Mouse (Mus musculus) heart, postnatal 36 days (tissue): Measurements from ENCODE around the gene Crybg3. TPM values are rescaled to one million over a fixed set of nuclear protein-coding genes. Genes with fewer than 3 reads are reported as not detected.
A peak's percentile ranks its signal among the peaks of the same experiment; 100 is the strongest.

Experiments used
- DNase-seq, 2 experiments: peaks; one replicate each; pipeline ENCODE4 v3.0.0; 2021 to 2022
- intact Hi-C: fragments of 180-260 bp; cut with DNase I; formaldehyde crosslinking; loops from one replicate; pipeline ENCODE4 v1.15.1; 2025
- total RNA-seq, 2 experiments: library from RNA; stranded (reverse); gene quantifications; 2 replicates each; pipeline ENCODE4 v1.2.3; 2021

Gene Crybg3
- total RNA-seq, 2 experiments from 2014 or later: 65.4 to 90.1 TPM

- no peak for DNase-seq
- intact Hi-C loops: no loop called here
Measured at GRCm38 (mm10) chr16:59541382-59541781, 59.4 kb downstream of the Crybg3 start.

GRCm38 (mm10) chr16:59540944-59541343 lies 59.8 kb downstream of the Crybg3 start:
- intact Hi-C loops: no loop called here
- DNase-seq: no peak

DNA sequence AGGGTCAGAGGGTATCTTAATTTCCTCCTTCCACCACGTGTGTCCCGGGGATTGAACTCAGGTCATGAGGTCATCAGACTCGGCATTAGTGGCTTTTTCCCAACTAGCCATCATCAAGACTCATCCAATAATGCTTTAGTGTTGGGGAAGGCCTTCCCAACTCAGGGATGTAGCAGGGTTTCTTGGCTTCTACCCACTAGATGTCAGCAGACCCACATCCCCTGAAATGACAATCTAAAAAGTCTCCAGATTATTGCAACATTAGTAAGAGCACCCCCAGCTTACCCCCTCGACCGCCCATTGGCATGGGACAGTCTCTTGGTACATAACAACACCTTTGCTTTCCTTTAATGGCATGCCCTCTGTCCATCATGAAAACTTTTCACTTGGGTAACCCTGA lies 65.1 kb downstream of the Crybg3 start:
- no peak for DNase-seq
- intact Hi-C loops: loop anchor here (2.0 kb wide), 1 partner anchor 81 kb away; no protein-coding TSS in a partner anchor

GRCm38 (mm10) chr16:59534349-59534748 lies 66.4 kb downstream of the Crybg3 start:
- intact Hi-C loops: loop anchor here (2.0 kb wide), 1 partner anchor 82 kb away; no protein-coding TSS in a partner anchor
- DNase-seq: peak in 1 of 2 experiments; percentile 38

GRCm38 (mm10) chr16:59532561-59532960 lies 68.2 kb downstream of the Crybg3 start:
- DNase-seq: no peak
- intact Hi-C loops: no loop called here

GRCm38 (mm10) chr16:59531243-59531642 lies 69.5 kb downstream of the Crybg3 start:
- DNase-seq: no peak
- intact Hi-C loops: no loop called here

- intact Hi-C loops: no loop called here
- no peak for DNase-seq
Measured at GRCm38 (mm10) chr16:59529570-59529969, 71.2 kb downstream of the Crybg3 start.

DNA sequence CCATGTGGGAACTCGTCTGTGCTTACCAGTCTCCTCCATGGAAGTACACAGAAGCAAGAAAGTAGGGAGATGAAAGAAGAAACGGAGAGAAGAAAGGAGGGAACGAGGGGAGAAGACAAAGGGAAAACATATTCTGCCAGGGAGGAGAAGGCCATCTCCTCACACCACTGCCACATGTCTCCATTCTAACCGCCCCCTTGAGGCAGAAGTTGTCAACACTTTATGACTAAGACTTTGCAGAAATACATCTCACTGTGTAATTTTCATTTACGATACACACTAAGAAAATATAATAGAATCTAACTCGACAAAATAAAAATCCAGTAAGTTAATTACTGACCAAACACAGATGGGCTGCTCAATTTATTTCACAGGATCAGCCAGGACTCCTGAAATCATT lies 73.8 kb downstream of the Crybg3 start:
- intact Hi-C loops: no loop called here

GRCm38 (mm10) chr16:59521752-59522423 lies 78.9 kb downstream of the Crybg3 start:
- intact Hi-C loops: no loop called here
- DNase-seq: no peak

More for the DNA sequence above, 73.8 kb downstream of the Crybg3 start:
- DNase-seq: no peak

- peak; percentile 12 to 26 for DNase-seq
- intact Hi-C loops: no loop called here
Measured at GRCm38 (mm10) chr16:59517447-59518219, 83.1 kb downstream of the Crybg3 start.

GRCm38 (mm10) chr16:59516965-59517364 lies 83.8 kb downstream of the Crybg3 start:
- intact Hi-C loops: no loop called here
- no peak for DNase-seq

DNA sequence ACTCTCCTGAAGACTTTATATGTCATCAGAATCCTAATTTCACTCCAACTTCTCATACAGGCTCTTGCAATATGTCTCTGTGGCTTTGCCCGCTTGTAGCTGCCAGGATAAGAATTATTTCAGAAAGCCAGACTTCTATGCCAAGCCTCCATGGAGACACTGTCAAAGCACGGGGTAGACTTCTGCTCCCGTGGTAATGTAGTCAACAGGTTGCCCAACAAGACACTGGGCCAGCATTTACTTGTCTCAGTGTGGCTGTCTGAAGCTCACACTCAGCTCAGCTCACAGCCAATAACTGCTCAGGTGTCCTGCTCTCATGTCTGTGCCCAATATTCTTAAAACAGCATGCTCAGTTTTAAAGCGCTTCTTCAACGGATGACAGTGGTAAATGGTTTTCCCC lies 85.6 kb downstream of the Crybg3 start:
- DNase-seq: no peak
- intact Hi-C loops: no loop called here

GRCm38 (mm10) chr16:59509830-59510229 lies 90.9 kb downstream of the Crybg3 start:
- intact Hi-C loops: no loop called here
- no peak for DNase-seq

- intact Hi-C loops: no loop called here
- DNase-seq: no peak
Measured at GRCm38 (mm10) chr16:59499180-59499579, 101.6 kb downstream of the Crybg3 start.

DNA sequence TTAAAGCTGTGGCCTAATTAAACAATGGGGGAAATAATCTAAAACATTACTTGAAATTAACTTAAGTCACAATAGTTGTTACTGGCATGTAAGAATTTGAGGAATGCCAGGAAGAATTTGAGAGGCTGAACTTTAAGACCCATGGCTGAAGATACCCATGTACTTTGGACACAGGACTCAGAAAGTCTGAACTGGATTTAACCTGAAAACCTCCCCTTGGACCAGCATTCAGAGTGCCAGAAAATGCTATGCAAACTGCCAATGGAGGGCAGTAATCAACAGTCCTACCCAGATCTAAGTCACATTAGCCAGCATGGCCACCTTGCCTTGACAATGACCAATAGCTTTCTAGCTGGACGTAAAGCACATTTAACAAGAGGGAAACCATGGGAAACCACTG lies 102.8 kb downstream of the Crybg3 start:
- DNase-seq: no peak
- intact Hi-C loops: no loop called here

DNA sequence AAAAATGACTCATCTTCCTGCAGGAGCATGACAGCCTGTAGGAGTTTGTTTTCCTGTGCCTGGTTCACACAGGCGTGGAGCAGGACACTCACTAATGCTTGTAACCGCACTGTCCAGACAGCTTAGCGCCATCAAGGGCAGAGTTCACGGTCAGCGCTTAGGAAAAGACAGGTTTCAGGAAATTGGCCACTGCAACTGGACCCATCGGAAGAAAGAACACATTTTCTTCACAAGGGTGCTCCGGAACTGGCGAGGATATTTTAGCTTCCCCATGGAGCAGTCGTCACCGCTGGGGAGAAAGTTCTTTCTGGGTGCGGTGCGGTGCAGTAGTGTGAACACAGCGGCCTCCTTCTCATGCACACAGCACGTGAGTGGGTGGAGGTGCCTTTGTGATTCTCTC lies 107.6 kb downstream of the Crybg3 start:
- no peak for DNase-seq
- intact Hi-C loops: no loop called here

DNA sequence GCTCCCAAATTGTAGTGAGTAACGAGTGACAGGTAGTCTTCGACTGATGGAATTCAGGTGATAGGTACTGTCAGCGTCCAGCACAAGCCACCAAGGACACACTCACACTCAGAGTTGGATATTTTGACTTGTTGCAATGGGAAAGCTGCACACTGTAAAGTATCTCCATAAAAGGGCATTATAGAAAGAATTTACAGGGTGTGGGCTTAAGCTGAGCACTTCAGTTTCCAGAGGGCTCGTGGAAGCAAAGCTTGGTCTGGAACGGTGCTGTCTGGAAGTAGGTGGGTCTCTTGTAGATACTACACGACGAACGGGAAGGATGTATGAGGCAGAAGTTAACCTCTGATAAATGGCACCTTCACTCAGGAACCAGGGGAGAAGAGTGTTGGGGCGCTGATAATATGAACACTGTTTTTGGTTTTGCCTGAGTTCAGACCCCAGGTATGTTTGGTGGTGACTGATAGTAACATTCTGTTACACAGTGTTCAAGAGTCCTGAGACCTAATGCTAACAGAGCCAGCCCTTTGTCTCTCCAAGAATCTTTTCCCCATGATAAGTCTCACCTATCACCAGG lies 112.7 kb downstream of the Crybg3 start:
- no peak for DNase-seq
- intact Hi-C loops: no loop called here

- intact Hi-C loops: no loop called here
Measured at GRCm38 (mm10) chr16:59487239-59487638, 113.5 kb downstream of the Crybg3 start.

DNA sequence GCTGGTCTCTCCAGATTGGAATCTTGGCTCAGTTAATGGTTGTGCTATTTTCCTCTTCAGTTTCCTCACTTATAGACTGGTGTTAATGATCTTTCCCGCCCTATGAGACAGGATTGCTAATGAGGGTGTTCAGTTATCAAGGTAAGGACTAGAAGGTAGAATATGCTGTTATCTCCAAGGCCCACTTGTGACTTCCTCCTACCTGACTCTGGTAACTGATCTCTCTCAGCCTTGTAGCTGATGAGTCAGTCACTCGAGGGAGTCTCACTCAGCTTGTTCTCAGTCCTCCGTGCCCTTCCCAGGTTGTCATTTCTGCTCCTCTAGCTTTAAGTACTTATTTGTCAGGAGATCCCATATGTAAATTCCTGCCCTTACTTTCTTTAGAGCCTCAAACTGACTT lies 122.8 kb downstream of the Crybg3 start:
- intact Hi-C loops: no loop called here

More at GRCm38 (mm10) chr16:59487239-59487638, 113.5 kb downstream of the Crybg3 start:
- no peak for DNase-seq

DNA sequence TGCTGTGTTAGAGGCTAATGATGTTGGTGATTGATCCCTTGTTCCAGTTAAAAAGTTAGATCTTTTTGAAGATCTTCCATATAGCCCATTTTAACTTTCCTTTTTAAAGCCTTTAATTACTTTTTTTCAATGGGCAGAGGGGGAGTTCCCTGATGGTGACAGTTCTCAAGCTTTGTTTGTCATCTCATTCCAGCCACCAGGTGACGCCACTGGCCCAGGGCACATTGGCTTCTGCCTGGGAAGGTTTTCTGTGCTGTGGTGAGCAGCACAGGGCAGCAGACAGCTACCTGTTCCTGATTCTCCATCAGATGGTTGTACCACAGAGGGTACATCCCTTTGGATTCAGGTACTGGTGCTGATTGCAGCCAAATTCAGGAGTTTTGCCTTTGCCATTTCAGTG lies 126.0 kb downstream of the Crybg3 start:
- peak; percentile 50 to 73 for DNase-seq
- intact Hi-C loops: loop anchor here (2.0 to 5.0 kb wide), 3 partner anchors 128 to 163 kb away; partner anchors contain the start of genes Arl6 and Crybg3

More for the DNA sequence above, 122.8 kb downstream of the Crybg3 start:
- no peak for DNase-seq

GRCm38 (mm10) chr16:59472546-59472945 lies 128.2 kb downstream of the Crybg3 start:
- DNase-seq: no peak
- intact Hi-C loops: loop anchor here (5.0 kb wide), 2 partner anchors 130 to 165 kb away; partner anchors contain the start of genes Arl6 and Crybg3
